Mouse (Mus musculus) intestine, postnatal 0 days (tissue): Measurements from ENCODE around the gene Npas3. TPM values are rescaled to one million over a fixed set of nuclear protein-coding genes. Genes with fewer than 3 reads are reported as not detected.

Experiments used
- ATAC-seq: fragments of 200-750 bp; cut with Nextera tagmentation; 2 replicates; pipeline ENCODE4 v1.8.0; 2017; ENCODE audit warnings: mild to moderate bottlenecking, moderate TSS enrichment, moderate library complexity
- H3K27ac ChIP-seq: fragments of 300-500 bp; sonication (generic); 2 replicates; pipeline ENCODE4 v1.5.1; 2014; ENCODE audit warnings: mild to moderate bottlenecking, low read depth, low read length, moderate library complexity
- H3K27me3 ChIP-seq: fragments of 300-500 bp; sonication (generic); replicated peaks from 2 replicates; pipeline ENCODE4 v1.6.1; 2014; ENCODE audit warnings: low read length, mixed read lengths; ENCODE audit not compliant: control insufficient read depth, insufficient read depth
- H3K36me3 ChIP-seq: fragments of 300-500 bp; sonication (generic); 2 replicates; pipeline ENCODE4 v1.6.1; 2014; ENCODE audit warnings: mild to moderate bottlenecking, moderate library complexity; ENCODE audit not compliant: control insufficient read depth, insufficient read depth
- H3K4me1 ChIP-seq: fragments of 300-500 bp; sonication (generic); replicated peaks from 2 replicates; pipeline ENCODE4 v1.6.1; 2014; ENCODE audit warnings: antibody characterized with exemption, low read length, mixed read lengths; ENCODE audit not compliant: control insufficient read depth, insufficient read depth
- H3K4me2 ChIP-seq: fragments of 300-500 bp; sonication (generic); replicated peaks from 2 replicates; pipeline ENCODE4 v1.6.1; 2014; ENCODE audit warnings: low read depth, mild to moderate bottlenecking, moderate library complexity
- H3K4me3 ChIP-seq: fragments of 300-500 bp; sonication (generic); 2 replicates; pipeline ENCODE4 v1.5.1; 2014; ENCODE audit warnings: low read depth, low read length
- H3K9ac ChIP-seq: fragments of 300-500 bp; sonication (generic); 2 replicates; pipeline ENCODE4 v1.6.1; 2014; ENCODE audit warnings: mild to moderate bottlenecking, low read depth, low read length
- H3K9me3 ChIP-seq: fragments of 300-500 bp; sonication (generic); 2 replicates; pipeline ENCODE4 v1.6.1; 2016; ENCODE audit warnings: mixed run types; ENCODE audit not compliant: control insufficient read depth
- CTCF ChIP-seq: sonication (generic); IDR thresholded peaks from 2 replicates; pipeline ENCODE4 v1.5.1; 2016; ENCODE audit warnings: low read depth, mild to moderate bottlenecking, control low read depth, antibody characterized with exemption, moderate library complexity
- WGBS: fragments of 180-500 bp; shearing (Covaris S2); extraction: QIAGEN DNeasy Blood & Tissue Kit; methylation state at CpG from one replicate; pipeline ENCODE4 v1.1.7; 2014; 5-methylcytosine and 5-hydroxymethylcytosine counted together
- polyA plus RNA-seq: library from polyadenylated mRNA; unstranded; fragments of >200 nt; fragmentation: Nextera tagmentation; extraction: Ambion mirVana; gene quantifications from 2 replicates; pipeline ENCODE4 v1.2.1, GENCODE M21; 2015

Npas3 gene
- polyA plus RNA-seq, 1 experiment from 2014 or later = 0.48 TPM

- Histone ChIP-seq H3K36me3 (no peaks in the 10 kb centered on the region), H3K4me1 (no peaks in the 10 kb centered on the region), H3K27me3 (no peaks in the 10 kb centered on the region), H3K27ac (no peak overlapping the region), H3K4me2 (no peak overlapping the region), H3K9me3 (no peaks in the 10 kb centered on the region), H3K9ac (no peak overlapping the region), H3K4me3 (no peak overlapping the region)
- 81% methylated on average over 4 of the region's 4 CpGs for WGBS
- TF ChIP-seq CTCF = no peak
- ATAC-seq = no peak
These were observed 161.2 kb downstream of the Npas3 start for GRCm38 (mm10) chr12:53409711-53410110.

- no peak overlapping the region for H3K27ac ChIP-seq
- no peak overlapping the region for H3K4me3 ChIP-seq
- H3K4me1 ChIP-seq = no peaks in the 10 kb centered on the region
- no peaks in the 10 kb centered on the region for H3K9me3 ChIP-seq
- H3K27me3 ChIP-seq = no peaks in the 10 kb centered on the region
- no peak overlapping the region for H3K9ac ChIP-seq
- H3K36me3 ChIP-seq = no peaks in the 10 kb centered on the region
- WGBS = 92% methylated on average over 2 of the region's 2 CpGs
- ATAC-seq = no peak
- no peak for TF ChIP-seq CTCF
- no peak overlapping the region for H3K4me2 ChIP-seq
These were observed 162.2 kb downstream of the Npas3 start for GRCm38 (mm10) chr12:53410647-53411046.

- no peaks in the 10 kb centered on the region for H3K9me3 ChIP-seq
- H3K4me1 ChIP-seq = no peaks in the 10 kb centered on the region
- H3K36me3 ChIP-seq = no peaks in the 10 kb centered on the region
- TF ChIP-seq CTCF = no peak
- no peak overlapping the region for H3K4me3 ChIP-seq
- 69% methylated on average over 4 of the region's 4 CpGs for WGBS
- H3K27me3 ChIP-seq = no peaks in the 10 kb centered on the region
- H3K9ac ChIP-seq = no peak overlapping the region
- no peak for ATAC-seq
- H3K27ac ChIP-seq = no peak overlapping the region
- no peak overlapping the region for H3K4me2 ChIP-seq
These were observed 167.6 kb downstream of the Npas3 start for GRCm38 (mm10) chr12:53416096-53416495.

GRCm38 (mm10) chr12:53421701-53422100, 173.2 kb downstream of the Npas3 start:
- no peaks in the 10 kb centered on the region for H3K27me3 ChIP-seq
- no peaks in the 10 kb centered on the region for H3K9me3 ChIP-seq
- H3K36me3 ChIP-seq = no peaks in the 10 kb centered on the region
- H3K27ac ChIP-seq = no peak overlapping the region
- WGBS = 80% methylated on average over 4 of the region's 4 CpGs
- no peak overlapping the region for H3K9ac ChIP-seq
- H3K4me3 ChIP-seq = no peak overlapping the region
- H3K4me2 ChIP-seq = no peak overlapping the region
- H3K4me1 ChIP-seq = no peaks in the 10 kb centered on the region
- no peak for ATAC-seq
- no peak for TF ChIP-seq CTCF

- Histone ChIP-seq H3K4me3 (no peak overlapping the region), H3K4me1 (no peaks in the 10 kb centered on the region), H3K27me3 (no peaks in the 10 kb centered on the region), H3K9ac (no peak overlapping the region), H3K4me2 (no peak overlapping the region), H3K9me3 (no peaks in the 10 kb centered on the region), H3K36me3 (no peaks in the 10 kb centered on the region), H3K27ac (no peak overlapping the region)
- no peak for ATAC-seq
- no peak for TF ChIP-seq CTCF
- 83% methylated on average over 2 of the region's 2 CpGs for WGBS
These were observed 175.2 kb downstream of the Npas3 start for GRCm38 (mm10) chr12:53423631-53424030.

- no peak overlapping the region for H3K9ac ChIP-seq
- TF ChIP-seq CTCF = no peak
- no peaks in the 10 kb centered on the region for H3K36me3 ChIP-seq
- no peaks in the 10 kb centered on the region for H3K4me1 ChIP-seq
- ATAC-seq = no peak
- no peak overlapping the region for H3K4me3 ChIP-seq
- 90% methylated on average over 2 of the region's 2 CpGs for WGBS
- no peaks in the 10 kb centered on the region for H3K27me3 ChIP-seq
- H3K9me3 ChIP-seq = no peaks in the 10 kb centered on the region
- H3K27ac ChIP-seq = no peak overlapping the region
- no peak overlapping the region for H3K4me2 ChIP-seq
These were observed 177.5 kb downstream of the Npas3 start for GRCm38 (mm10) chr12:53426006-53426405.

- TF ChIP-seq CTCF = no peak
- no peaks in the 10 kb centered on the region for H3K36me3 ChIP-seq
- H3K4me1 ChIP-seq = no peaks in the 10 kb centered on the region
- H3K27ac ChIP-seq = no peak overlapping the region
- no peak for ATAC-seq
- 79% methylated on average over 10 of the region's 10 CpGs for WGBS
- no peak overlapping the region for H3K9ac ChIP-seq
- no peaks in the 10 kb centered on the region for H3K27me3 ChIP-seq
- no peaks in the 10 kb centered on the region for H3K9me3 ChIP-seq
- H3K4me3 ChIP-seq = no peak overlapping the region
- H3K4me2 ChIP-seq = no peak overlapping the region
These were observed 178.7 kb downstream of the Npas3 start for GRCm38 (mm10) chr12:53427153-53427552.
